Mouse (Mus musculus) right cerebral cortex, adult 18-20 months (tissue): ENCODE results near the gene Lipc.

Source experiments
- DNase-seq: peaks from one replicate; pipeline ENCODE4 v3.0.0; 2022; ENCODE audit warnings: mixed read lengths

Lipc gene

GRCm38 (mm10) chr9:70911163-70911562, 40.9 kb downstream of the Lipc start:
- no peak for DNase-seq

GRCm38 (mm10) chr9:70910351-70910750, 41.7 kb downstream of the Lipc start:
- DNase-seq = no peak

GRCm38 (mm10) chr9:70902821-70903730, 49.0 kb downstream of the Lipc start:
- DNase-seq = no peak

GRCm38 (mm10) chr9:70894201-70894600, 57.8 kb downstream of the Lipc start:
- DNase-seq = no peak

GRCm38 (mm10) chr9:70893526-70893925, 58.5 kb downstream of the Lipc start:
- no peak for DNase-seq

- DNase-seq = no peak
These were observed 59.4 kb downstream of the Lipc start for GRCm38 (mm10) chr9:70892627-70893026.

GRCm38 (mm10) chr9:70891431-70892133, 60.4 kb downstream of the Lipc start:
- DNase-seq = peak; percentile 49

GRCm38 (mm10) chr9:70890736-70891135, 61.3 kb downstream of the Lipc start:
- no peak for DNase-seq

GRCm38 (mm10) chr9:70888969-70889368, 63.1 kb downstream of the Lipc start:
- DNase-seq = no peak

GRCm38 (mm10) chr9:70888556-70888955, 63.5 kb downstream of the Lipc start:
- DNase-seq = no peak

- no peak for DNase-seq
These were observed 70.0 kb downstream of the Lipc start for GRCm38 (mm10) chr9:70881982-70882381.

- no peak for DNase-seq
These were observed 73.2 kb downstream of the Lipc start for GRCm38 (mm10) chr9:70878823-70879222.

GRCm38 (mm10) chr9:70878157-70878556, 73.9 kb downstream of the Lipc start:
- DNase-seq = no peak

GRCm38 (mm10) chr9:70875490-70875889, 76.5 kb downstream of the Lipc start:
- DNase-seq = no peak

- no peak for DNase-seq
These were observed 77.0 kb downstream of the Lipc start for GRCm38 (mm10) chr9:70875059-70875458.

- no peak for DNase-seq
These were observed 79.4 kb downstream of the Lipc start for GRCm38 (mm10) chr9:70872675-70873074.

GRCm38 (mm10) chr9:70870326-70870725, 81.7 kb downstream of the Lipc start:
- DNase-seq = no peak

- no peak for DNase-seq
These were observed 82.7 kb downstream of the Lipc start for GRCm38 (mm10) chr9:70869169-70869873.

GRCm38 (mm10) chr9:70867381-70867780, 84.6 kb downstream of the Lipc start:
- DNase-seq = no peak

GRCm38 (mm10) chr9:70864039-70864438, 88.0 kb downstream of the Lipc start:
- no peak for DNase-seq

- no peak for DNase-seq
These were observed 88.7 kb downstream of the Lipc start for GRCm38 (mm10) chr9:70863299-70863698.

- DNase-seq = no peak
These were observed 92.8 kb downstream of the Lipc start for GRCm38 (mm10) chr9:70859233-70859632.

- no peak for DNase-seq
These were observed 96.2 kb downstream of the Lipc start for GRCm38 (mm10) chr9:70855868-70856267.
